Mouse (Mus musculus) small intestine, adult 2 months (tissue): ENCODE data around the gene Ccdc191.

Experiments used
- CTCF ChIP-seq: fragments of 200-500 bp; IDR thresholded peaks from 2 replicates; pipeline ENCODE4 v1.5.1; 2012; ENCODE audit warnings: low read depth, mild to moderate bottlenecking, control low read depth, inconsistent platforms, low read length, moderate library complexity, mixed read lengths; ENCODE audit not compliant: insufficient replicate concordance, insufficient read length; ENCODE audit errors: extremely low read depth
- POLR2A ChIP-seq: fragments of 200-500 bp; IDR thresholded peaks from 2 replicates; pipeline ENCODE4 v1.6.1; 2012; ENCODE audit warnings: low read depth, mild to moderate bottlenecking, control low read depth, inconsistent platforms, low read length, moderate library complexity

GRCm38 (mm10) chr16:43972391-43972790 lies 82.8 kb downstream of the Ccdc191 start:
- no peak for TF ChIP-seq CTCF
- TF ChIP-seq POLR2A: no peak
